Mouse (Mus musculus): ENCODE data around the gene Calm3.
A peak's percentile ranks its signal among the peaks of the same experiment; 100 is the strongest.
"Not testable (repeated sequence)": the region's sequence is repeated elsewhere in the genome, so short reads cannot be mapped to it uniquely, and the experiment has no call there.

Calm3 gene

GRCm38 (mm10) chr7:16924037-16924834, at the start of gene Calm3:
TSS of gene Calm3 (minus strand) at chr7:16924114.
- peak; percentile 97 for DNase-seq (ENCODE audit: low spot score)

GRCm38 (mm10) chr7:16971160-16971559, 47.2 kb upstream of the Calm3 start:
- no peak for DNase-seq (ENCODE audit: low spot score)

GRCm38 (mm10) chr7:16968414-16968813, 44.5 kb upstream of the Calm3 start:
- DNase-seq (ENCODE audit: low spot score) = no peak

- no peak for DNase-seq (ENCODE audit: low spot score)
Observed at GRCm38 (mm10) chr7:16961678-16962077, 37.8 kb upstream of the Calm3 start.

- DNase-seq (ENCODE audit: low spot score) = no peak
Observed at GRCm38 (mm10) chr7:16959539-16960187, 35.7 kb upstream of the Calm3 start, which contains the start of gene Pnmal1. TSS of gene Pnmal1 (plus strand) at chr7:16959679.

GRCm38 (mm10) chr7:16956410-16957265, 32.7 kb upstream of the Calm3 start:
- DNase-seq (ENCODE audit: low spot score) = no peak

- DNase-seq (ENCODE audit: low spot score) = no peak
Observed at GRCm38 (mm10) chr7:16955712-16956111, 31.8 kb upstream of the Calm3 start.

GRCm38 (mm10) chr7:16953776-16954175, 29.9 kb upstream of the Calm3 start:
- DNase-seq (ENCODE audit: low spot score) = not testable (repeated sequence)

- peak; percentile 44 for DNase-seq (ENCODE audit: low spot score)
Observed at GRCm38 (mm10) chr7:16950861-16951635, 27.1 kb upstream of the Calm3 start.

GRCm38 (mm10) chr7:16949908-16950841, 26.3 kb upstream of the Calm3 start:
- DNase-seq (ENCODE audit: low spot score) = peak; percentile 21

GRCm38 (mm10) chr7:16948923-16949458, 25.1 kb upstream of the Calm3 start:
- no peak for DNase-seq (ENCODE audit: low spot score)

- DNase-seq (ENCODE audit: low spot score) = no peak
Observed at GRCm38 (mm10) chr7:16947959-16948361, 24.0 kb upstream of the Calm3 start.

GRCm38 (mm10) chr7:16947349-16947895, 23.5 kb upstream of the Calm3 start:
- no peak for DNase-seq (ENCODE audit: low spot score)

GRCm38 (mm10) chr7:16946441-16947348, 22.8 kb upstream of the Calm3 start:
- DNase-seq (ENCODE audit: low spot score) = no peak

- no peak for DNase-seq (ENCODE audit: low spot score)
Observed at GRCm38 (mm10) chr7:16945419-16945818, 21.5 kb upstream of the Calm3 start.

GRCm38 (mm10) chr7:16944808-16945315, 20.9 kb upstream of the Calm3 start:
- DNase-seq (ENCODE audit: low spot score) = no peak

- no peak for DNase-seq (ENCODE audit: low spot score)
Observed at GRCm38 (mm10) chr7:16944061-16944807, 20.3 kb upstream of the Calm3 start, which contains the start of gene Pnmal2. TSS of gene Pnmal2 (plus strand) at chr7:16944682.

GRCm38 (mm10) chr7:16942861-16943260, 18.9 kb upstream of the Calm3 start:
- no peak for DNase-seq (ENCODE audit: low spot score)
